Mouse (Mus musculus) c-Kit-positive CD71-positive TER-119-positive erythroid progenitor cells, embryonic 14.5 days (primary cell): ENCODE results near the gene Gse1.

Experiments
- DNase-seq: peaks from one replicate; pipeline ENCODE4 v3.0.0-alpha.2; 2013; ENCODE audit warnings: low spot score

Gse1 gene

GRCm38 (mm10) chr8:120273430-120273829 is 45.2 kb downstream of the Gse1 start:
- DNase-seq = no peak

GRCm38 (mm10) chr8:120276051-120276890 is 48.0 kb downstream of the Gse1 start:
- peak; percentile 90 for DNase-seq

GRCm38 (mm10) chr8:120276891-120277426 is 48.7 kb downstream of the Gse1 start:
- DNase-seq = no peak

GRCm38 (mm10) chr8:120278009-120278408 is 49.8 kb downstream of the Gse1 start:
- DNase-seq = no peak

GRCm38 (mm10) chr8:120279418-120279817 is 51.2 kb downstream of the Gse1 start:
- no peak for DNase-seq

- DNase-seq = peak; percentile 80
Observed at GRCm38 (mm10) chr8:120281487-120281886, 53.2 kb downstream of the Gse1 start.

- no peak for DNase-seq
Observed at GRCm38 (mm10) chr8:120282465-120282864, 54.2 kb downstream of the Gse1 start.

GRCm38 (mm10) chr8:120284265-120284664 is 56.0 kb downstream of the Gse1 start:
- no peak for DNase-seq

- peak; percentile 35 for DNase-seq
Observed at GRCm38 (mm10) chr8:120285033-120285432, 56.8 kb downstream of the Gse1 start.

GRCm38 (mm10) chr8:120285878-120286277 is 57.6 kb downstream of the Gse1 start:
- no peak for DNase-seq

- peak; percentile 85 for DNase-seq
Observed at GRCm38 (mm10) chr8:120288122-120288908, 60.1 kb downstream of the Gse1 start.

- no peak for DNase-seq
Observed at GRCm38 (mm10) chr8:120289191-120289590, 60.9 kb downstream of the Gse1 start.

GRCm38 (mm10) chr8:120289698-120290181 is 61.5 kb downstream of the Gse1 start:
- no peak for DNase-seq

- DNase-seq = no peak
Observed at GRCm38 (mm10) chr8:120290614-120291013, 62.4 kb downstream of the Gse1 start.

GRCm38 (mm10) chr8:120291650-120292049 is 63.4 kb downstream of the Gse1 start:
- no peak for DNase-seq

GRCm38 (mm10) chr8:120292316-120293107 is 64.3 kb downstream of the Gse1 start:
- DNase-seq = no peak

- DNase-seq = peak; percentile 90
Observed at GRCm38 (mm10) chr8:120293421-120294357, 65.4 kb downstream of the Gse1 start.

GRCm38 (mm10) chr8:120294982-120295870 is 67.0 kb downstream of the Gse1 start:
- DNase-seq = peak; percentile 63

GRCm38 (mm10) chr8:120297000-120297399 is 68.7 kb downstream of the Gse1 start:
- DNase-seq = no peak
